In the genomic region with DNA sequence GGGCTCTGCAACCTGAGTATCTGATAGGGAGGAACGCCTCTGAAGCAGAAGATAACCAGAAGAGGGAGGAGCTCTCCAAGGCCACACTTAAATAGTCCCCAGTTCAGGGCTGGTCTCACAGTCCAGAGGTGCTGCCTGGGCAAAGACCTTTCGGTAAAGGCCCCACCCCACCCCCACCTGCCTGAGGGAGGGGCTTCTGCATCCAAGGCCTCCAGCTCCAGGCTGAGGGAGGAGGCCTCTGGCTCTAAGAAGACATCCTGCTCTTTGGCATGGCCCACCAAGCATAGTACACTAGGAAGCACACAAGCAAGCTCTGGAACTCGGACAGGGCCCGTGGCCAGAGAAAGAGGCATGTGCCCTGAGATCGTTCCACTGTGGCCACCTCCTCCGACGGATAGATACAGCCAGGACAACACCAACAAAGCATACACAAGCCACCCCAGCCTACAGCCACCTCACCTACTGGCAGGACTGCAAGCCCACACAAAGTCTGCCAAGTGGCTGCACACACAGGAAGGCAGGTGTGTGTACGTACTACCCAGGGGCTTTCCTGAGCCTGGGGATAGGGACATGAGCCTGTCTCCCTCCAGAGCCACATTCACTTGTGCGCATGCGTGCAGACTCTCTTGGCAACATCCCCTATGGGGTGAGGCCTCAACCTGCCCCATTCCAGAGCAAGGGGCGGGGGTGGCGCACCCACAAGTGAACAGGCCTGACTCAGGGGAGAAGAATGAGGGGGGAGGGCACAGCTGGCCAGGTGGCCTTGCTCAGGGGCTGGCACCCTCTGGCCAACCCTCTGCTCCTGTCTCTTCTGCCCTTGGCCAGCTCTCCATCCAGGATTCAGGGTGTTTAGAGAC, we compare ENCODE assay signal across 8 mouse cellular contexts. TPM values are rescaled to one million over a fixed set of nuclear protein-coding genes. Genes with fewer than 3 reads are reported as not detected.
A peak's percentile ranks its signal among the peaks of the same experiment; 100 is the strongest.
DNase-seq lines count a peak whose midpoint lies in the region; ATAC-seq and TF ChIP-seq lines count a peak whose summit lies in the region.

No protein-coding gene starts in this region.

- H3K4me2 ChIP-seq in kidney, embryonic 16.5 days (replicated peaks; ENCODE audit: low read depth, low read length) = no peak overlapping the region

- 0 out of 2 replicates have a peak, but pooled peaks have one; percentile 14 for ATAC-seq in kidney, embryonic 16.5 days (ENCODE audit: low FRiP score, low TSS enrichment)

- no peaks in the 10 kb centered on the region for H3K36me3 ChIP-seq in kidney, embryonic 16.5 days (ENCODE audit: insufficient read depth, low read length)

- H3K9ac ChIP-seq in kidney, embryonic 16.5 days (replicated peaks; ENCODE audit: low read length) = peak overlapping the region; percentile 48

- TF ChIP-seq CTCF in gastrocnemius, adult 2 months (IDR thresholded peaks at IDR 0.05) = no peak

- peak overlapping the region; percentile 79 for H3K27ac ChIP-seq in kidney, embryonic 16.5 days (ENCODE audit: low read length)
- H3K27ac ChIP-seq in gastrocnemius, adult 2 months = no peak overlapping the region

- no peak overlapping the region for H3K4me3 ChIP-seq in kidney, embryonic 16.5 days (ENCODE audit: low read length)
- no peak overlapping the region for H3K4me3 ChIP-seq in gastrocnemius, adult 2 months

- intact Hi-C loops in gastrocnemius, adult 2 months (cut with DNase I) = no loop called here

- DNase-seq in ES-CJ7 (ENCODE audit: low read depth, low spot score) (peak; percentile 97), WW6 (ENCODE audit: low read depth, low spot score) (peak; percentile 77)
- DNase-seq in lung, postnatal 14 days = peak; percentile 70
- DNase-seq in right cerebral cortex, postnatal 25 days = no peak
- no peak for DNase-seq in retina, embryonic 14.5 days (ENCODE audit: low spot score)
- DNase-seq in spleen, adult 18-20 months = no peak
- no peak for DNase-seq in gastrocnemius, adult 2 months

- peaks cover 71% of the 10 kb centered on the region for H3K4me1 ChIP-seq in kidney, embryonic 16.5 days (ENCODE audit: insufficient read depth, low read length)

- H3K9me3 ChIP-seq in kidney, embryonic 16.5 days (ENCODE audit: low read length) = no peaks in the 10 kb centered on the region

- H3K27me3 ChIP-seq in kidney, embryonic 16.5 days (ENCODE audit: insufficient read depth, low read length) = no peaks in the 10 kb centered on the region

- WGBS in kidney, embryonic 16.5 days = 63% methylated on average over 12 of the region's 12 CpGs

RNA-seq across cellular contexts. Expression of a gene that starts 29.4 kb away (rescaled TPM):
- 9.3 and 10.4 TPM in 2 replicates for polyA plus RNA-seq in kidney, embryonic 16.5 days (2015; fragmentation: Nextera tagmentation; extraction: Ambion mirVana)
- 1 to 10 TPM; 2.0 to 2.1 TPM for total RNA-seq in gastrocnemius, adult 2 months (2021)

RNA-seq across cellular contexts. Expression of a gene that starts 42.3 kb away (rescaled TPM):
- 85.0 and 89.6 TPM in 2 replicates for polyA plus RNA-seq in kidney, embryonic 16.5 days (2015; fragmentation: Nextera tagmentation; extraction: Ambion mirVana)
- 10 to 100 TPM; 39.8 to 43.0 TPM for total RNA-seq in gastrocnemius, adult 2 months (2021)

RNA-seq across cellular contexts. Expression of a gene that starts 42.3 kb away (rescaled TPM):
- 23.2 and 25.6 TPM in 2 replicates for polyA plus RNA-seq in kidney, embryonic 16.5 days (2015; fragmentation: Nextera tagmentation; extraction: Ambion mirVana)
- 1 to 10 TPM; 4.7 to 4.9 TPM for total RNA-seq in gastrocnemius, adult 2 months (2021)

RNA-seq across cellular contexts. Expression of a gene that starts 55.6 kb away (rescaled TPM):
- polyA plus RNA-seq in kidney, embryonic 16.5 days (2015; fragmentation: Nextera tagmentation; extraction: Ambion mirVana) = 1.2 and 1.3 TPM in 2 replicates
- total RNA-seq in gastrocnemius, adult 2 months (2021) = 10 to 100 TPM; 39.9 to 46.5 TPM

Comparison
In these comparisons a context has a peak if more than half of its experiments do, and no peak if none do; other contexts are left out.
1. DNase-seq: peak in ES-CJ7 (single experiment), WW6 (single experiment) and lung, postnatal 14 days (single experiment); none in right cerebral cortex, postnatal 25 days (single experiment), retina, embryonic 14.5 days (single experiment), spleen, adult 18-20 months (0 of 2) and gastrocnemius, adult 2 months (single experiment).